Mouse (Mus musculus): ENCODE data around the gene Mroh2a. TPM values are rescaled to one million over a fixed set of nuclear protein-coding genes. Genes with fewer than 3 reads are reported as not detected.
A peak's percentile ranks its signal among the peaks of the same experiment; 100 is the strongest.

The Mroh2a gene
- polyA plus RNA-seq, 2 experiments = under 0.01 to 0.38 TPM

DNA sequence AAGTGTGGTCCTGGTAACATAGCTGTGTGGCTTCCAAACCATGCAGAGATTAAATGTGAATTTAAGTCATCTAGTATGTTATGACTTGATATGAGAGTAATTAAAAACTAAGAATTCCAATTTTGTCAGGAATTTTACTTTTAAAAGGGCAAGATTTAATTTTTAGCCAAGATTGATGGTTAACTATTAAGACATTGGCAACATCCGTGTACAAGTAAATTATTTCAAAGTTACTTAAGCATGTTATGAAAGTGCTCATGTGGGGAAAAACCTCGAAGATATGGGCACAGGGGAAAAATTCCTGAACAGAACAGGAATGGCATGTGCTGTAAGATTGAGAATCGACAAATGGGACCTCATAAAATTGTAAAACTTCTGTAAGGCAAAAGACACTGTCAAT lies 29.3 kb upstream of the Mroh2a start:
- TF ChIP-seq EP300 (IDR thresholded peaks at IDR 0.05; ENCODE audit: low read depth) = no peak
- TF ChIP-seq CTCF (IDR thresholded peaks at IDR 0.05; ENCODE audit: low read depth) = no peak
- Histone ChIP-seq H3K4me1 (replicated peaks; ENCODE audit: control insufficient read depth in 2 of 2, insufficient read depth in 2 of 2, low read length in 1 of 2) (no peaks in the 10 kb centered on the region), H3K27me3 (ENCODE audit: control insufficient read depth, insufficient read depth, low read length) (no peaks in the 10 kb centered on the region), H3K4me2 (ENCODE audit: low read depth) (no peak overlapping the region), H3K9ac (replicated peaks) (no peak overlapping the region), H3K9me3 (ENCODE audit: control insufficient read depth, low read length) (no peaks in the 10 kb centered on the region), H3K4me3 (ENCODE audit: insufficient read depth in 1 of 2, low read depth in 2 of 2, low read length in 2 of 2) (no peak overlapping the region), H3K27ac (no peak overlapping the region), H3K36me3 (replicated peaks; ENCODE audit: control insufficient read depth, insufficient read depth, low read depth) (no peaks in the 10 kb centered on the region)
- DNase-seq (ENCODE audit: low read depth in 3 of 3, low spot score in 3 of 3) (no peak), ATAC-seq (ENCODE audit: insufficient read depth) (no peak)
- 44% methylated on average over 3 of the region's 3 CpGs for WGBS (ENCODE audit: insufficient replicate concordance)

DNA sequence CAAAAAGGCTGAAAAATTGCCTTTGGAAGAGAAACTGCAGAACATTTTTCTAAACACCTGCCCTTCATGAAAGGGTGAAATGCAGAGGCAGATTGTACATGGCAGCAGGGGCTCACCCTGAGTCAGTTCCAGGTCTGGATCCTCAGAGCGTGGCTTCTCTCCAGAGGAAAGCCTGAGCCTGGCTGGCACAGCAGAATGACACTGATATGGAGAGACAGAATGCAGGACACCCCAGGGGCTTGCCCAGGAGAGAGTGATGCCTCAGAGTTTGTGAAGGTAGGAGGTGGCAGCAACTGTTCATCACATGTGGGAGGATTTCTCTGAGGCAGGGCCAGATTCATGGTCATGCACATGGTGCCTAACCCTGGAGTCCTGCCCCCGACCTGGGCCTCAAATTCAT lies 26.8 kb upstream of the Mroh2a start:
- no peak overlapping the region for H3K27ac ChIP-seq
- no peak overlapping the region for H3K4me3 ChIP-seq (ENCODE audit: insufficient read depth in 1 of 2, low read depth in 2 of 2, low read length in 2 of 2)
- no peak overlapping the region for H3K4me2 ChIP-seq (ENCODE audit: low read depth)
- H3K36me3 ChIP-seq (replicated peaks; ENCODE audit: control insufficient read depth, insufficient read depth, low read depth) = no peaks in the 10 kb centered on the region; the same call in 1 of the 2 replicates
- WGBS (ENCODE audit: insufficient replicate concordance) = 61% methylated on average over 2 of the region's 2 CpGs
- ATAC-seq (ENCODE audit: insufficient read depth) = no peak
- TF ChIP-seq CTCF (IDR thresholded peaks at IDR 0.05; ENCODE audit: low read depth) = no peak
- no peak for TF ChIP-seq EP300 (IDR thresholded peaks at IDR 0.05; ENCODE audit: low read depth)
- no peak overlapping the region for H3K9ac ChIP-seq (replicated peaks)
- H3K27me3 ChIP-seq (ENCODE audit: control insufficient read depth, insufficient read depth, low read length) = no peaks in the 10 kb centered on the region
- no peak for DNase-seq (ENCODE audit: low read depth in 3 of 3, low spot score in 3 of 3)
- no peaks in the 10 kb centered on the region for H3K9me3 ChIP-seq (ENCODE audit: control insufficient read depth, low read length)
- peaks cover 2 to 3% of the 10 kb centered on the region in 2 experiments; a peak in 2 of 4 replicates for H3K4me1 ChIP-seq (replicated peaks; ENCODE audit: control insufficient read depth in 2 of 2, insufficient read depth in 2 of 2, low read length in 1 of 2)

- Histone ChIP-seq H3K9ac (replicated peaks) (no peak within 1 kb of the TSS), H3K27me3 (ENCODE audit: control insufficient read depth, insufficient read depth, low read length) (no peaks in the 10 kb centered on the region), H3K4me2 (ENCODE audit: low read depth) (no peak within 1 kb of the TSS), H3K9me3 (ENCODE audit: control insufficient read depth, low read length) (no peaks in the 10 kb centered on the region), H3K4me3 (ENCODE audit: insufficient read depth in 1 of 2, low read depth in 2 of 2, low read length in 2 of 2) (no peak within 1 kb of the TSS), H3K27ac (no peak within 1 kb of the TSS), H3K4me1 (replicated peaks; ENCODE audit: control insufficient read depth in 2 of 2, insufficient read depth in 2 of 2, low read length in 1 of 2) (peaks cover 3 to 5% of the 10 kb centered on the region in 2 experiments; a peak in 2 of 4 replicates), H3K36me3 (replicated peaks; ENCODE audit: control insufficient read depth, insufficient read depth, low read depth) (no peaks in the 10 kb centered on the region; the same call in 1 of the 2 replicates)
- 60% methylated on average over 7 of the region's 7 CpGs for WGBS (ENCODE audit: insufficient replicate concordance)
- ATAC-seq (ENCODE audit: insufficient read depth) = no peak
- DNase-seq (ENCODE audit: low read depth in 3 of 3, low spot score in 3 of 3) = no peak
- TF ChIP-seq EP300 (IDR thresholded peaks at IDR 0.05; ENCODE audit: low read depth) (no peak), CTCF (IDR thresholded peaks at IDR 0.05; ENCODE audit: low read depth) (no peak)
These were observed 26.3 kb upstream of the Mroh2a start, which contains the start of gene Ugt1a2 for GRCm38 (mm10) chr1:88200456-88200855. TSS of gene Ugt1a2 (plus strand) at chr1:88200601.

DNA sequence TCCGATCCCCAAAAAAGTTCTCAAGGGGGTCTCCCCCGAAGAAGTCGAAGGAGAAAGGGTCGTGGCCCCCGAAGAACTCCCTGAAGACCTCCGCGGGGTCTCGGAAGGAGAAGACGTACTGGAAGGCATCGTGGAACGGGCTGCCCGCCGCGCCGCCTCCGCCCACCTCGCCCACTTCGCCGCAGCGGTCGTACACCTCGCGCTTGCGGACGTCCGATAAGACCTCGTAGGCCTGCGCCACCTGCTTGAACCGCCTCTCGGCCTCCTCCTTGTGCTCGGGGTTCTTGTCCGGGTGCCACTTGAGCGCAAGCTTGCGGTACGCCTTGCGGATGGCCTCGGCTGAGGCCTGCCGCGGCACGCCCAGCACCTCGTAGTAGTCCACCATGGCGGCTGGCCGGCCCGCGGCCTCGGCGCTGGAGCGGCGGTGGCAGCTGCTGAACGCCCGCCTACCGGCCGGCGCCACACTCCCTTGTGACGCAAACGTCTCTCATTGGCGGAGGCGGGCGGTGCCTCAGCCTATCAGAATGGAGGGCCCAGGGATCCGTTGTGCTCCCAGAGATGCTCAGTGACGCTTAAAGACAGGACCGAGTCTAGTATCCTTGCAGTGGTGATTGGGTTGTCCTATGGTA lies 21.4 kb upstream of the Mroh2a start, which contains the start of gene Dnajb3:
Gene Dnajb3 (minus strand): TSS at position 489 of the 629 bp plus-strand sequence.
- no peak for TF ChIP-seq EP300 (IDR thresholded peaks at IDR 0.05; ENCODE audit: low read depth)
- no peak for TF ChIP-seq CTCF (IDR thresholded peaks at IDR 0.05; ENCODE audit: low read depth)
- no peaks in the 10 kb centered on the region; the same call in 1 of the 2 replicates for H3K36me3 ChIP-seq (replicated peaks; ENCODE audit: control insufficient read depth, insufficient read depth, low read depth)
- ATAC-seq (ENCODE audit: insufficient read depth) = peak; percentile 86
- H3K4me1 ChIP-seq (replicated peaks; ENCODE audit: control insufficient read depth in 2 of 2, insufficient read depth in 2 of 2, low read length in 1 of 2) = peaks cover 28 to 34% of the 10 kb centered on the region in 2 experiments
- peak within 1 kb of the TSS; percentile 92 for H3K4me2 ChIP-seq (ENCODE audit: low read depth)
- H3K27ac ChIP-seq = peak within 1 kb of the TSS; percentile 98
- DNase-seq (ENCODE audit: low read depth in 3 of 3, low spot score in 3 of 3) = peak; percentile 67 to 71 (median 69)
- 5% methylated on average over 62 of the region's 62 CpGs for WGBS (ENCODE audit: insufficient replicate concordance)
- H3K9ac ChIP-seq (replicated peaks) = peak within 1 kb of the TSS; percentile 82
- H3K4me3 ChIP-seq (ENCODE audit: insufficient read depth in 1 of 2, low read depth in 2 of 2, low read length in 2 of 2) = peak within 1 kb of the TSS; percentile 67 to 74
- no peaks in the 10 kb centered on the region for H3K9me3 ChIP-seq (ENCODE audit: control insufficient read depth, low read length)
- no peaks in the 10 kb centered on the region for H3K27me3 ChIP-seq (ENCODE audit: control insufficient read depth, insufficient read depth, low read length)

GRCm38 (mm10) chr1:88206843-88207479 lies 19.8 kb upstream of the Mroh2a start:
- H3K36me3 ChIP-seq (replicated peaks; ENCODE audit: control insufficient read depth, insufficient read depth, low read depth) = no peaks in the 10 kb centered on the region; the same call in 1 of the 2 replicates
- ATAC-seq (ENCODE audit: insufficient read depth) = peak; percentile 86
- H3K27ac ChIP-seq = peak overlapping the region; percentile 98
- peak overlapping the region in 1 of 2 experiments; percentile 8; a peak in 1 of 4 replicates for H3K4me3 ChIP-seq (ENCODE audit: insufficient read depth in 1 of 2, low read depth in 2 of 2, low read length in 2 of 2)
- H3K4me2 ChIP-seq (ENCODE audit: low read depth) = peak overlapping the region; percentile 92
- no peaks in the 10 kb centered on the region for H3K27me3 ChIP-seq (ENCODE audit: control insufficient read depth, insufficient read depth, low read length)
- peaks cover 5% of the 10 kb centered on the region for H3K9me3 ChIP-seq (ENCODE audit: control insufficient read depth, low read length)
- WGBS (ENCODE audit: insufficient replicate concordance) = 20% methylated on average over 2 of the region's 2 CpGs
- peak; percentile 78 to 84 (median 81) for DNase-seq (ENCODE audit: low read depth in 3 of 3, low spot score in 3 of 3)
- H3K9ac ChIP-seq (replicated peaks) = peak overlapping the region; percentile 61
- peaks cover 28 to 34% of the 10 kb centered on the region in 2 experiments for H3K4me1 ChIP-seq (replicated peaks; ENCODE audit: control insufficient read depth in 2 of 2, insufficient read depth in 2 of 2, low read length in 1 of 2)
- TF ChIP-seq CTCF (IDR thresholded peaks at IDR 0.05; ENCODE audit: low read depth) (no peak), EP300 (IDR thresholded peaks at IDR 0.05; ENCODE audit: low read depth) (peak; percentile 96)
